Mouse (Mus musculus): ENCODE measurements around the gene Zfp148. TPM values are rescaled to one million over a fixed set of nuclear protein-coding genes. Genes with fewer than 3 reads are reported as not detected.
"Not testable (repeated sequence)": the region's sequence is repeated elsewhere in the genome, so short reads cannot be mapped to it uniquely, and the experiment has no call there.

Zfp148 gene
- polyA plus RNA-seq, 1 experiment from 2014 or later = 15.1 TPM

DNA sequence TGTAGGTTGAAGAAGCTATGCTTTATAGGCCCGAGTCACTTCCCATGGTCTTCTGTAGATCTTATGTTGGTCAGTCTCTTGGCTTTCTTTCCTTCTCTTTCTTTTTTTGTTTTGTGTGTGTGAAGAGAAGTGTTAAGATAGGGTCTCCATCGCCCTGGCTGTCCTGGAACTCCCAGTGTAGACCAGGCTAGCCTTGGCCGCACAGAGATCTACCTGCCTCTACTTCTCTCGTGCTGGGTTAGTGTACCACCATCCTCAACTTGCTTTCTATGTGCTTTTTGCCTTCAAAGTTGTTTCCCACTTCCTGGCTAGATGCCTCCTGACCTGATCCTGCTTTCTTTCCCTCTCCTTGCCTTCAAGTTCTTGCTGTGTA is 84.6 kb downstream of the Zfp148 start:
- Histone ChIP-seq H3K9ac (no peak overlapping the region), H3K4me3 (replicated peaks) (no peak overlapping the region), H3K27ac (no peak overlapping the region), H3K4me1 (replicated peaks) (0 out of 2 replicates have a peak, but pooled peaks cover 3% of the 10 kb centered on the region), H3K9me3 (replicated peaks) (no peaks in the 10 kb centered on the region), H3K36me3 (peaks cover 20% of the 10 kb centered on the region), H3K27me3 (no peaks in the 10 kb centered on the region), H3K4me2 (no peak overlapping the region)
- 88% methylated on average over 4 of the region's 4 CpGs for WGBS (ENCODE audit: insufficient replicate concordance)
- ATAC-seq (ENCODE audit: low read depth) (no peak), DNase-seq (no peak)

DNA sequence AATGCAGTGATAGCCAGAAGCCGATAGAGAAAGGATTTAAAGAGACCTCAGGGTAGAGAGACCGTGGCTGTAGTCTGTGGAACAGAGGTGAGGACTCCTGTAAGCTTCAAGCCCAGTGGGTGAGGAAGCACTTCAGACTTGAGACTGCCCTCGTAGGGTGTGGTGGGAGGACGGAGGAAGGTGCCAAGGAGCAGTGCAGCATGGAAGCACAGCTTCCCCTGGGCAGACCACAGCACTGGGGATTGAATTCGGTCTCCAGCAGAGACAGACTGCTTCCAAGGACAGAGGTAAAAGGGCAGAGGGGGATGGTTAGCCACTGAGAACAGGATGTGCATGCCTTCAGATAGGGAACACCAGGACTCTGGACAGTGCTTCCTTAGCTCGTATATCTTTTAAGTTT is 86.8 kb downstream of the Zfp148 start:
- WGBS (ENCODE audit: insufficient replicate concordance) = 57% methylated on average over 6 of the region's 6 CpGs
- no peak for DNase-seq
- Histone ChIP-seq H3K4me2 (no peak overlapping the region), H3K36me3 (peaks cover 27% of the 10 kb centered on the region), H3K9ac (no peak overlapping the region), H3K4me3 (replicated peaks) (no peak overlapping the region), H3K9me3 (replicated peaks) (no peaks in the 10 kb centered on the region), H3K4me1 (replicated peaks) (0 out of 2 replicates have a peak, but pooled peaks cover 3% of the 10 kb centered on the region), H3K27me3 (no peaks in the 10 kb centered on the region), H3K27ac (no peak overlapping the region)
- ATAC-seq (ENCODE audit: low read depth) = no peak

DNA sequence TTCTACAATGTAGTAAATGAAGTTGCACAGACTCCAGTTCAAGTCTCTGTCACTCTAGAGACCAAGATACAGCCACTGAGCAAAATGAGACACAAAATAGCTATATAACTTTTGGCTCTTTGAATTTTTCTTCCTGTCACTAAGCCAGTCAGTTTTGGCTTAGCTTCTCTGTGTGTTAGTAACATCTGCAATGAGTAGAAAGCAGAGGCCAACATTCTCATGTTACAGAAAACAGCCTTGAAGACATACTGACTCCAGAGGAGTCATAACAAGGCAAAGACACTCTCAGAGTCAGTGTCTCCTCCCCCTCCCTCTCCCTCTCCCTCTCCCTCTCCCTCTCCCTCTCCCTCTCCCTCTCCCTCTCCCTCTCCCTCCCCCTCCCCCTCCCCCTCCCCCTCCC is 89.3 kb downstream of the Zfp148 start:
- Histone ChIP-seq H3K4me1 (replicated peaks) (0 out of 2 replicates have a peak, but pooled peaks cover 3% of the 10 kb centered on the region), H3K9ac (no peak overlapping the region), H3K9me3 (replicated peaks) (no peaks in the 10 kb centered on the region), H3K27me3 (no peaks in the 10 kb centered on the region), H3K4me3 (replicated peaks) (no peak overlapping the region), H3K36me3 (peaks cover 35% of the 10 kb centered on the region), H3K4me2 (no peak overlapping the region), H3K27ac (no peak overlapping the region)
- ATAC-seq (ENCODE audit: low read depth) = no peak
- DNase-seq = no peak

DNA sequence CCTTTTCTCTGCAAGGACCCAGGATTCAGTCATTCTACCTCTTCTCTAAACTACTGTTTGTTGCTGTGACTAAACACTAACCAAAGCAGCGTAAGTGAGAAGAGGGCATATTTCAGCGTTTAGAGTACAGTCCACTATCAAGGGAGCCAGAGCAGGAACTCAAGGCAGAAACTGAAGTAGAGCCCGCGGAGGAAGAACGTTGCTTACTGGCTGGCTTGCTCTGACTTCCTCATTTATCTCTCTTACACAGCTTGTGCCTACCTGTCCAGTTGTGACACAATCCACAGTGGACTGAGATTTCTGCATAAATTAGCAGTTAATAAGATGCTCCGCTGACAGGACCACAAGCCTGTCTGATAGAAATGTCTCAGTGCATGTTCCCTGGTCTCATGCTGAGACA is 93.7 kb downstream of the Zfp148 start:
- Histone ChIP-seq H3K9ac (no peak overlapping the region), H3K27ac (no peak overlapping the region), H3K36me3 (peaks cover 46% of the 10 kb centered on the region), H3K9me3 (replicated peaks) (no peaks in the 10 kb centered on the region), H3K4me2 (no peak overlapping the region), H3K4me1 (replicated peaks) (no peaks in the 10 kb centered on the region), H3K4me3 (replicated peaks) (no peak overlapping the region), H3K27me3 (no peaks in the 10 kb centered on the region)
- WGBS (ENCODE audit: insufficient replicate concordance) = 56% methylated on average over 6 of the region's 6 CpGs
- DNase-seq (no peak), ATAC-seq (ENCODE audit: low read depth) (no peak)

DNA sequence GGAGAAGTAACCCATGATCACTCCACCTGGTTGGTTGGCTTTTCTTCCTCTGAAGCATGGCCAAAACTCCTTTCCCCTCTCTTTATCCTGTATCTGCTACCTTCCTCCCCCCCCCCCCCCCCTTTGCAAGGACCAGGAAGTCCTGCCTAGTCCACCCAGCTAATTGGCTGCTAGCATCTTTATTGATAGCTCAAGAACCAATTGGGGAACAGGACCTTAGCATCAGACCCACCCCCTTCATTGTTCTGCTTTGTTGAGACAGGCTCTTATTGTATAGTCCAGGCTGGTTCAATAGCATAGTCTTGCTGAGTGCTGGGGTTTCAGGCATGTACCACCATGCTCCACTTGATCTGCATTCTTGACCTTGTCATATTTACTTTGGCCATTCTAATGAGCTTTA is 99.3 kb downstream of the Zfp148 start:
- Histone ChIP-seq H3K4me1 (replicated peaks) (no peaks in the 10 kb centered on the region), H3K9ac (no peak overlapping the region), H3K36me3 (peaks cover 32% of the 10 kb centered on the region), H3K27ac (no peak overlapping the region), H3K4me2 (no peak overlapping the region), H3K27me3 (no peaks in the 10 kb centered on the region), H3K4me3 (replicated peaks) (no peak overlapping the region), H3K9me3 (replicated peaks) (no peaks in the 10 kb centered on the region)
- no peak for DNase-seq
- no peak for ATAC-seq (ENCODE audit: low read depth)

DNA sequence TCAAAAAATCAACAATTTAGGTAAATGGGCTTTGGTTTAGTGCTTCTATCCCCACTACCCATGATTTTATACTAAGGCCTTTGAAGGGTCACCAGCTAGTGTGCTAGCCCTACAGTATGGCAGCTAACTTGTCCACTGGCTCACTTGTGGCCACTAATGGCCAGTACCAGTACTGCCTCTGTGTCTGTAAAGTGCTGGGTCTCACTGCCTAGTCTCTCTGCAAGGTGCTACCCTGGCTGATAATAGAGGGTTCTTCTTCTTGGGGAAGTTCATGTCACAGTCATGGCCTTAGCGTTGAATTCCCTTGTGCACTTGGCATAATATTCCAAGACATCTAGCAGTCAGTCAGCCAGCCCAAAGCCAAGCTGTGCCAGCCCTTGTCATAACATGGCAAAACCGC is 100.5 kb downstream of the Zfp148 start:
- H3K27me3 ChIP-seq = no peaks in the 10 kb centered on the region
- no peaks in the 10 kb centered on the region for H3K9me3 ChIP-seq (replicated peaks)
- 80% methylated on average over 2 of the region's 2 CpGs for WGBS (ENCODE audit: insufficient replicate concordance)
- H3K27ac ChIP-seq = no peak overlapping the region
- H3K4me2 ChIP-seq = no peak overlapping the region
- no peak overlapping the region for H3K9ac ChIP-seq
- H3K36me3 ChIP-seq = peaks cover 33% of the 10 kb centered on the region
- DNase-seq (no peak), ATAC-seq (ENCODE audit: low read depth) (no peak)
- no peaks in the 10 kb centered on the region for H3K4me1 ChIP-seq (replicated peaks)
- no peak overlapping the region for H3K4me3 ChIP-seq (replicated peaks)

DNA sequence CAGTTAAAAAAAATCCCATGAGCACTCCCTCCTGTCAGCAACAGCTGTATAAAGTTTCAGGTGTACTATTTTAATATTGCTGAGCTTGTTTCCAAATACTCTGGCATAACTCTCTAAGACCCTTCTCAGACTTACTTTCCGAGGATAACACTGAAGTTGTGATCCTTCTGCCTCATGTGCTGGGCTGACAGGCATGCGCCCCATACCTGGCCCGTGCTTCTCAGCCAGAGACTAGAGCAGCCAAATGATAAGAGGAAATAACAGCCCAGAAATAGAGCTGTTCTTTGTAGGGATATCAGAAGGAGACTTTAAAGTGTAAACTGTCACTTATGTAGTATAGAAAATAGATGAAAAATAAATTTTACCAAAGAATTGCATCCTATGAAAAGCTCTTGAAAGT is 101.7 kb downstream of the Zfp148 start:
- WGBS (ENCODE audit: insufficient replicate concordance) = 81% methylated on average over 3 of the region's 3 CpGs
- Histone ChIP-seq H3K9ac (no peak overlapping the region), H3K27ac (no peak overlapping the region), H3K9me3 (replicated peaks) (no peaks in the 10 kb centered on the region), H3K4me3 (replicated peaks) (no peak overlapping the region), H3K4me1 (replicated peaks) (no peaks in the 10 kb centered on the region), H3K36me3 (peaks cover 22% of the 10 kb centered on the region), H3K27me3 (no peaks in the 10 kb centered on the region), H3K4me2 (no peak overlapping the region)
- ATAC-seq (ENCODE audit: low read depth) (no peak), DNase-seq (no peak)

DNA sequence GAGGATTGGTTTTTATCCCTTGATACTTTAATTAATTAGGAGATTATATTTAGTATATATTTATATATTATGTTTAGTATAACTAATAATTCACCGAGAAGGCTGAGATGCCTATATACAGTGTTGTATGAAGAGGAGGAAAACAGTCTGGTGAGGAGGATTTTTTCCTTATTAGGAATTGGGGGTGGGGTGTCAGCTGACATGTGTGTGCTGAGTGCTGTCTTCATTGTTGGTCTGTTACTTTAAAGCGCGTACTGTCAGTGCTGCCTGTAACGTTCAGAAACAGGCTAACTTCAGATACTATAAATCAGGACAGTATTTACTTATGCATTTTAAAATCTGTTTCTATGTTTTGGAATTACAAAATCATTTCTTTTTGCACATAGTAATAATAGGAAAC is 107.1 kb downstream of the Zfp148 start:
- WGBS (ENCODE audit: insufficient replicate concordance) = 90% methylated on average over 4 of the region's 4 CpGs
- peaks cover 23% of the 10 kb centered on the region for H3K36me3 ChIP-seq
- no peaks in the 10 kb centered on the region for H3K27me3 ChIP-seq
- ATAC-seq (ENCODE audit: low read depth) = no peak
- no peaks in the 10 kb centered on the region for H3K4me1 ChIP-seq (replicated peaks)
- no peaks in the 10 kb centered on the region for H3K9me3 ChIP-seq (replicated peaks)
- no peak for DNase-seq
- no peak overlapping the region for H3K27ac ChIP-seq
- H3K9ac ChIP-seq = no peak overlapping the region
- no peak overlapping the region for H3K4me2 ChIP-seq
- H3K4me3 ChIP-seq (replicated peaks) = no peak overlapping the region

DNA sequence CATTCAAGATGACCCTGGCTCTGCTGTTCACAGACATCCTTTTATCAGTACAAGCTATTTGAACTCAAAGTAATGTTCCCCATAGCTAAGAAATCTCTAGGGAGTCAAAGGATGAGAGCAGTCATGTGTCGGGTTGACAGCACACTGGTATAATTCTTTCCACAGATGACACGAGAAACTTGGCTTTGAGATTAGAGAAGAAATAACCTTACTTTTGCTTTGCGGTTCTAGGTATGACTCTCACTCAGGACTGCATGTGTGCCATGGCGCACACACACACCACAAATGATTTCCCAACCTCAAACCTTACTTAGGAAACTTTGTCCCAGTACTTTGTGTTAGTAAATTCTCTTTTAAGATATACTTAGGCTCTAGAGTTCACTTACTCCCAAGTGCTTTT is 113.7 kb downstream of the Zfp148 start:
- H3K9ac ChIP-seq = no peak overlapping the region
- no peak overlapping the region for H3K4me2 ChIP-seq
- 77% methylated on average over 4 of the region's 4 CpGs for whole genome bisulfite sequencing (ENCODE audit: insufficient replicate concordance)
- no peaks in the 10 kb centered on the region for H3K9me3 ChIP-seq (replicated peaks)
- H3K36me3 ChIP-seq = peaks cover 23% of the 10 kb centered on the region
- H3K4me3 ChIP-seq (replicated peaks) = no peak overlapping the region
- no peaks in the 10 kb centered on the region for H3K4me1 ChIP-seq (replicated peaks)
- DNase-seq (no peak), ATAC-seq (ENCODE audit: low read depth) (no peak)
- no peaks in the 10 kb centered on the region for H3K27me3 ChIP-seq
- no peak overlapping the region for H3K27ac ChIP-seq

DNA sequence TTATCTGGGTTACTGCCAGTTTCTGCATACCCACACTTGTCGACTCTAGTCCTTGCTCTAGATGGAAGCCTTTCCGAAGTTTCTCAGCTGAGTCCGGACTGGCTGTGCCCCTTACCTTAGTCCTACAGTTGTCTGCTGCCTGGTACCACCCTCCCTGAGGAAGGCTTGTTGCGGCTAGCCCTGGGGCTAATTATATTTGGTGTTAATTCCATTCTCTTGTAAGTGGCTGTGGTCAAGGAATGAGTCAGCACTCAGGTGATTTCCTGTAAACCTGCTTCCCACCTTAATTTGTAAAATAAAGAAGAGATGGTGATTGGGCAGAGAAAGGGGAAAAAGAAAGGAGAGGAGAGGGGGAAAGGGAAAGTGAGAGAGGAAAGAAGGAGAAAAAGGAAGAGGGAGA is 127.4 kb downstream of the Zfp148 start:
- H3K9me3 ChIP-seq (replicated peaks) = no peaks in the 10 kb centered on the region
- no peaks in the 10 kb centered on the region for H3K27me3 ChIP-seq
- ATAC-seq (ENCODE audit: low read depth) = no peak
- no peak overlapping the region for H3K4me2 ChIP-seq
- no peaks in the 10 kb centered on the region for H3K4me1 ChIP-seq (replicated peaks)
- H3K27ac ChIP-seq = no peak overlapping the region
- H3K36me3 ChIP-seq = 0 out of 2 replicates have a peak, but pooled peaks cover 3% of the 10 kb centered on the region
- no peak for DNase-seq
- no peak overlapping the region for H3K9ac ChIP-seq
- H3K4me3 ChIP-seq (replicated peaks) = no peak overlapping the region
- 64% methylated on average over 4 of the region's 4 CpGs for WGBS (ENCODE audit: insufficient replicate concordance)

DNA sequence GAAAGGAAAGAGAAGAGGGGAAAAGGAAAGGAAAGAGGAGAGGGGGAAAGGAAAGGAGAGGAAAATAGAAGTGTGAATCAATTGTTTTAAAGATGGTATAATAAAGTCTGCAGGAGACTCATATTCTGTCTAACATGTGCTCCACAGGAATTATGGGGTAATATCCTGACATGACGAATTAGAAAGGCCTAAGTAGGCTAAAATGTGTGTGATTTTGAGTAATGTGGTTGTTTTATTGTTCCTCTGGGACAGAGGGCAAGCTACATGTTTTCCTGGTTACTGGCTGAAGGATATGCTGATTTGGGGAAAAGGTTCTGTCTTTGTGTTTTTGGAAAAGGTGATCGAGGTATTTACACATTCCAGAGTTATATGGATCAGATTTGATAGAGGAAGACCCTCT is 128.6 kb downstream of the Zfp148 start:
- H3K27ac ChIP-seq; DNase-seq; H3K9ac ChIP-seq; H3K4me1 ChIP-seq (replicated peaks); H3K9me3 ChIP-seq (replicated peaks); H3K27me3 ChIP-seq; H3K4me3 ChIP-seq (replicated peaks); H3K4me2 ChIP-seq; ATAC-seq (ENCODE audit: low read depth); H3K36me3 ChIP-seq: not testable (repeated sequence)
- WGBS (ENCODE audit: insufficient replicate concordance) = 61% methylated on average over 2 of the region's 2 CpGs

DNA sequence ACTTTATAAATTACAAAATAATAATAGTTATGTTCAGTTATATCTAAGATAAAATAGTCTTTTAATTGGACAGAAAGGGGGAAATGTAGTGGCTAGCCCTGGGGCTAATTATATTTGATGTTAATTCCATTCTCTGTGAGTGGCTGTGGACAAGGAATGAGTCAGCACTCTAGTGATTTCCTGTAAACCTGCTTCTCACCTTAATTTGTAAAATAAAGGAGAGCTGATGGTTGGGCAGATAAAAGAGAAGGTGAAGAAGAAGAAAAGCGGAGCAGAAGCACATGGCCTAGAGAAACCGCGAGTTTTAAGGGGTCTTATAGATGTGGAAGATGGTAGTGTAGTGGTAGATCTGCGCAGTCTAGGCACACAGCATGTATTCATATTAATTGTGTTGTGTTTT is 130.2 kb downstream of the Zfp148 start:
- not testable (repeated sequence) for H3K9me3 ChIP-seq (replicated peaks); H3K4me2 ChIP-seq; H3K36me3 ChIP-seq; H3K27me3 ChIP-seq; DNase-seq; H3K4me3 ChIP-seq (replicated peaks); H3K27ac ChIP-seq; H3K9ac ChIP-seq; ATAC-seq (ENCODE audit: low read depth); H3K4me1 ChIP-seq (replicated peaks)
- WGBS (ENCODE audit: insufficient replicate concordance) = 74% methylated on average over 4 of the region's 4 CpGs

DNA sequence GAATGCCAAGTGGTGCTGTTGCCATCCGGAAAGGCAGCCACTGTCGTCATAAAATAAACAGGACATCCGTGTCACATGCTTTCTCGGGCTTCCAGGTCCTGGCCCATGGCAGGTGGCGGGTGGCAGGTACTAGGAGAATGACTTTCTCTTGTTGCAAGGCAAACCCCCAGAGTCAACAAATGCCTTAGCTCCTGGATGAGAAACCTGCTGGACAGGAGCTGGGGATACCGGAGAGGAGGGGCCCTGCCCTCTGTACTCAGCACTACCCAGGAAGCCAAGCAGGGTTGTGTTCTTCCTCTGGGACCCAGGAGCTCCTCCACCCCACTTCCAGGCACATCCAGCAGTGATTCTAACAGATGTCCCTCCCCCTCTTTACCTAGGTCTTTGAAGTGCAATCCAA is 131.9 kb downstream of the Zfp148 start:
- WGBS (ENCODE audit: insufficient replicate concordance) = 54% methylated on average over 6 of the region's 6 CpGs
- H3K9ac ChIP-seq = no peak overlapping the region
- H3K4me2 ChIP-seq = no peak overlapping the region
- ATAC-seq (ENCODE audit: low read depth) (no peak), DNase-seq (no peak)
- H3K9me3 ChIP-seq (replicated peaks) = no peaks in the 10 kb centered on the region
- no peaks in the 10 kb centered on the region for H3K36me3 ChIP-seq
- H3K4me3 ChIP-seq (replicated peaks) = no peak overlapping the region
- H3K4me1 ChIP-seq (replicated peaks) = 0 out of 2 replicates have a peak, but pooled peaks cover 5% of the 10 kb centered on the region
- peaks cover 13% of the 10 kb centered on the region; the same call in 1 of the 2 replicates for H3K27me3 ChIP-seq
- H3K27ac ChIP-seq = no peak overlapping the region

Data from liver, embryonic 13.5 days (tissue).